Mouse (Mus musculus): Measurements from ENCODE around the gene Rab11fip4.

The Rab11fip4 gene

GRCm38 (mm10) chr11:79614880-79615279 lies 23.9 kb downstream of the Rab11fip4 start:
- no peak for DNase-seq (ENCODE audit: low spot score)

- no peak for DNase-seq (ENCODE audit: low spot score)
Measured at GRCm38 (mm10) chr11:79615871-79616270, 24.9 kb downstream of the Rab11fip4 start.

- no peak for DNase-seq (ENCODE audit: low spot score)
Measured at GRCm38 (mm10) chr11:79617991-79618390, 27.0 kb downstream of the Rab11fip4 start.

GRCm38 (mm10) chr11:79623029-79623428 lies 32.0 kb downstream of the Rab11fip4 start:
- DNase-seq (ENCODE audit: low spot score) = no peak

- no peak for DNase-seq (ENCODE audit: low spot score)
Measured at GRCm38 (mm10) chr11:79624801-79625302, 33.8 kb downstream of the Rab11fip4 start.

- DNase-seq (ENCODE audit: low spot score) = no peak
Measured at GRCm38 (mm10) chr11:79628716-79629115, 37.7 kb downstream of the Rab11fip4 start.

GRCm38 (mm10) chr11:79629752-79630374 lies 38.9 kb downstream of the Rab11fip4 start:
- no peak for DNase-seq (ENCODE audit: low spot score)

- DNase-seq (ENCODE audit: low spot score) = no peak
Measured at GRCm38 (mm10) chr11:79630521-79630920, 39.5 kb downstream of the Rab11fip4 start.

GRCm38 (mm10) chr11:79633366-79633765 lies 42.4 kb downstream of the Rab11fip4 start:
- no peak for DNase-seq (ENCODE audit: low spot score)

- DNase-seq (ENCODE audit: low spot score) = no peak
Measured at GRCm38 (mm10) chr11:79635661-79636449, 44.8 kb downstream of the Rab11fip4 start.

- DNase-seq (ENCODE audit: low spot score) = no peak
Measured at GRCm38 (mm10) chr11:79636481-79636880, 45.5 kb downstream of the Rab11fip4 start.

GRCm38 (mm10) chr11:79638691-79639090 lies 47.7 kb downstream of the Rab11fip4 start:
- DNase-seq (ENCODE audit: low spot score) = no peak

- no peak for DNase-seq (ENCODE audit: low spot score)
Measured at GRCm38 (mm10) chr11:79640940-79641733, 50.1 kb downstream of the Rab11fip4 start.

GRCm38 (mm10) chr11:79643730-79644129 lies 52.7 kb downstream of the Rab11fip4 start:
- DNase-seq (ENCODE audit: low spot score) = no peak

GRCm38 (mm10) chr11:79644717-79645191 lies 53.7 kb downstream of the Rab11fip4 start:
- no peak for DNase-seq (ENCODE audit: low spot score)

GRCm38 (mm10) chr11:79646026-79646425 lies 55.0 kb downstream of the Rab11fip4 start:
- no peak for DNase-seq (ENCODE audit: low spot score)

GRCm38 (mm10) chr11:79646467-79647070 lies 55.6 kb downstream of the Rab11fip4 start:
- no peak for DNase-seq (ENCODE audit: low spot score)

- no peak for DNase-seq (ENCODE audit: low spot score)
Measured at GRCm38 (mm10) chr11:79647071-79647501, 56.1 kb downstream of the Rab11fip4 start.

- DNase-seq (ENCODE audit: low spot score) = no peak
Measured at GRCm38 (mm10) chr11:79650359-79650835, 59.4 kb downstream of the Rab11fip4 start.

GRCm38 (mm10) chr11:79652257-79652656 lies 61.2 kb downstream of the Rab11fip4 start:
- DNase-seq (ENCODE audit: low spot score) = no peak

- DNase-seq (ENCODE audit: low spot score) = no peak
Measured at GRCm38 (mm10) chr11:79652921-79653575, 62.0 kb downstream of the Rab11fip4 start.
